Mouse (Mus musculus): ENCODE data around the gene Ifitm1. TPM values are rescaled to one million over a fixed set of nuclear protein-coding genes. Genes with fewer than 3 reads are reported as not detected.

Ifitm1 gene
- total and polyA plus RNA-seq, 3 experiments: 0.23 TPM; not detected in 2

GRCm38 (mm10) chr7:140997817-140998216 is 30.8 kb downstream of the Ifitm1 start:
- H3K9ac ChIP-seq (ENCODE audit: control insufficient read depth, low read depth, low read length, poor library complexity, severe bottlenecking): no peak overlapping the region
- no peak overlapping the region for H3K27ac ChIP-seq (ENCODE audit: control insufficient read depth, low read depth, low read length)
- H3K36me3 ChIP-seq (ENCODE audit: control insufficient read depth in 1 of 2, insufficient read depth in 2 of 2, low read length in 2 of 2): no peaks in the 10 kb centered on the region

GRCm38 (mm10) chr7:140998853-140999700 is 32.1 kb downstream of the Ifitm1 start:
- H3K36me3 ChIP-seq (ENCODE audit: control insufficient read depth in 1 of 2, insufficient read depth in 2 of 2, low read length in 2 of 2): no peaks in the 10 kb centered on the region
- no peak overlapping the region for H3K27ac ChIP-seq (ENCODE audit: control insufficient read depth, low read depth, low read length)
- no peaks in the 10 kb centered on the region for H3K79me2 ChIP-seq (ENCODE audit: control insufficient read depth, insufficient read depth, low read length, poor library complexity)
- peaks cover 0 to 3% of the 10 kb centered on the region in 2 experiments; a peak in 2 of 4 replicates for H3K27me3 ChIP-seq (ENCODE audit: control insufficient read depth in 1 of 2, insufficient read depth in 2 of 2, low read length in 2 of 2)
- H3K4me3 ChIP-seq (ENCODE audit: control insufficient read depth in 1 of 2, insufficient read depth in 1 of 2, low read depth in 2 of 2, low read length in 2 of 2): no peak overlapping the region
- no peak for DNase-seq (ENCODE audit: low read depth, low spot score)
- TF ChIP-seq TBP (IDR thresholded peaks at IDR 0.05; ENCODE audit: low read depth, low read length): no peak
- TF ChIP-seq MAFK (IDR thresholded peaks at IDR 0.05; ENCODE audit: borderline replicate concordance, low read depth, low read length): no peak
- no peak for TF ChIP-seq ELF1 (IDR thresholded peaks at IDR 0.05; ENCODE audit: low read depth, low read length)
- TF ChIP-seq RAD21 (IDR thresholded peaks at IDR 0.05; ENCODE audit: low read depth, low read length): no peak
- TF ChIP-seq CHD2 (IDR thresholded peaks at IDR 0.05; ENCODE audit: low read length): no peak
- TF ChIP-seq SMC3 (IDR thresholded peaks at IDR 0.05; ENCODE audit: low read depth, low read length): no peak
- no peak for TF ChIP-seq NELFE (IDR thresholded peaks at IDR 0.05; ENCODE audit: low read depth, low read length)
- TF ChIP-seq CHD1 (IDR thresholded peaks at IDR 0.05; ENCODE audit: low read depth, low read length): no peak
- no peak for TF ChIP-seq MXI1 (IDR thresholded peaks at IDR 0.05; ENCODE audit: low read depth, low read length)
- no peak for TF ChIP-seq MEF2A (IDR thresholded peaks at IDR 0.05; ENCODE audit: extremely low read depth, insufficient replicate concordance, low read depth, low read length, poor library complexity, severe bottlenecking)
- TF ChIP-seq USF1 (IDR thresholded peaks at IDR 0.05; ENCODE audit: low read depth, low read length): no peak
- no peak for TF ChIP-seq POLR2A (IDR thresholded peaks at IDR 0.05; ENCODE audit: control insufficient read depth in 1 of 2, insufficient read depth in 1 of 2, low read depth in 1 of 2, low read length in 2 of 2, poor library complexity in 1 of 2)
- H3K4me1 ChIP-seq (ENCODE audit: control insufficient read depth in 1 of 2, insufficient read depth in 2 of 2, low read length in 2 of 2): no peaks in the 10 kb centered on the region
- H3K9ac ChIP-seq (ENCODE audit: control insufficient read depth, low read depth, low read length, poor library complexity, severe bottlenecking): no peak overlapping the region
- H3K9me3 ChIP-seq (replicated peaks; ENCODE audit: insufficient read depth, low read length): no peaks in the 10 kb centered on the region

More at GRCm38 (mm10) chr7:140997817-140998216, 30.8 kb downstream of the Ifitm1 start:
- no peaks in the 10 kb centered on the region; a peak in 3 of 4 replicates for H3K27me3 ChIP-seq (ENCODE audit: control insufficient read depth in 1 of 2, insufficient read depth in 2 of 2, low read length in 2 of 2)
- DNase-seq (ENCODE audit: low read depth, low spot score): no peak
- H3K4me3 ChIP-seq (ENCODE audit: control insufficient read depth in 1 of 2, insufficient read depth in 1 of 2, low read depth in 2 of 2, low read length in 2 of 2): no peak overlapping the region
- H3K4me1 ChIP-seq (ENCODE audit: control insufficient read depth in 1 of 2, insufficient read depth in 2 of 2, low read length in 2 of 2): no peaks in the 10 kb centered on the region
- no peaks in the 10 kb centered on the region for H3K79me2 ChIP-seq (ENCODE audit: control insufficient read depth, insufficient read depth, low read length, poor library complexity)
- TF ChIP-seq USF1 (IDR thresholded peaks at IDR 0.05; ENCODE audit: low read depth, low read length) (no peak), SIN3A (IDR thresholded peaks at IDR 0.05; ENCODE audit: low read length) (no peak), BHLHE40 (IDR thresholded peaks at IDR 0.05; ENCODE audit: borderline replicate concordance, low read depth, low read length) (no peak), MYB (IDR thresholded peaks at IDR 0.05; ENCODE audit: low read depth, low read length) (no peak), TBP (IDR thresholded peaks at IDR 0.05; ENCODE audit: low read depth, low read length) (no peak), RAD21 (IDR thresholded peaks at IDR 0.05; ENCODE audit: low read depth, low read length) (no peak), ETS1 (IDR thresholded peaks at IDR 0.05; ENCODE audit: low read depth, low read length) (no peak), MAX (IDR thresholded peaks at IDR 0.05; ENCODE audit: low read length) (no peak), TCF12 (IDR thresholded peaks at IDR 0.05; ENCODE audit: low read depth, low read length) (no peak), NRF1 (IDR thresholded peaks at IDR 0.05; ENCODE audit: insufficient read depth, low read depth, low read length, poor library complexity, severe bottlenecking) (no peak), GABPA (IDR thresholded peaks at IDR 0.05; ENCODE audit: low read depth, low read length) (no peak), POLR2AphosphoS5 (IDR thresholded peaks at IDR 0.05; ENCODE audit: borderline replicate concordance, low read depth, low read length) (no peak), HCFC1 (IDR thresholded peaks at IDR 0.05; ENCODE audit: low read depth, low read length) (no peak), GATA1 (IDR thresholded peaks at IDR 0.05; ENCODE audit: low read depth, low read length) (no peak), USF2 (IDR thresholded peaks at IDR 0.05; ENCODE audit: borderline replicate concordance in 1 of 2, insufficient read depth in 1 of 2, low read depth in 1 of 2, low read length in 2 of 2) (no peak)
- no peaks in the 10 kb centered on the region for H3K9me3 ChIP-seq (replicated peaks; ENCODE audit: insufficient read depth, low read length)
